Mouse (Mus musculus) spleen, adult 2 months (tissue): ENCODE measurements at regions not wholly inside any gene's neighbourhood (a gene's known extent, or its start where the extent isn't known, plus 50 kb on each side); places are given as distances from the start of the nearest gene placed in this dataset.
"Not testable (repeated sequence)": the region's sequence is repeated elsewhere in the genome, so short reads cannot be mapped to it uniquely, and the experiment has no call there.

Experiments
- DNase-seq, 2 experiments: peaks; one replicate each; pipeline versions ENCODE4 v3.0.0 to v3.0.0-alpha.2; 2012 to 2021; ENCODE audit warnings: low spot score in 2 of 2, low read depth in 1 of 2
- H3K27ac ChIP-seq: fragments of 200-500 bp; 2 replicates; pipeline ENCODE4 v1.5.1; 2012; ENCODE audit warnings: low read length, inconsistent platforms; ENCODE audit not compliant: insufficient read depth
- H3K27me3 ChIP-seq: fragments of 200-500 bp; 2 replicates; pipeline ENCODE4 v1.6.1; 2012; ENCODE audit warnings: mild to moderate bottlenecking, moderate library complexity, low read length, inconsistent platforms; ENCODE audit not compliant: control insufficient read depth, insufficient read depth
- H3K36me3 ChIP-seq: fragments of 200-500 bp; 2 replicates; pipeline ENCODE4 v1.6.1; 2012; ENCODE audit warnings: mild to moderate bottlenecking, low read length, inconsistent platforms; ENCODE audit not compliant: control insufficient read depth, insufficient read depth
- H3K4me1 ChIP-seq: fragments of 200-500 bp; 2 replicates; pipeline ENCODE4 v1.6.1; 2011; ENCODE audit warnings: inconsistent platforms; ENCODE audit not compliant: control insufficient read depth, insufficient read depth, insufficient read length
- H3K4me3 ChIP-seq: fragments of 200-500 bp; 2 replicates; pipeline ENCODE4 v1.5.1; 2011; ENCODE audit warnings: mild to moderate bottlenecking, inconsistent platforms; ENCODE audit not compliant: insufficient read depth, insufficient read length; ENCODE audit errors: extremely low read depth
- CTCF ChIP-seq: fragments of 200-500 bp; IDR thresholded peaks from 2 replicates; pipeline ENCODE4 v1.5.1; 2011; ENCODE audit warnings: mild to moderate bottlenecking, inconsistent platforms; ENCODE audit not compliant: insufficient read depth, insufficient read length, insufficient replicate concordance; ENCODE audit errors: extremely low read depth
- POLR2A ChIP-seq: fragments of 200-500 bp; IDR thresholded peaks from 2 replicates; pipeline ENCODE4 v1.6.1; 2011; ENCODE audit warnings: low read depth, low read length, inconsistent platforms
- WGBS: fragments of 180-500 bp; shearing (Covaris S2); methylation state at CpG from one replicate; pipeline ENCODE4 v1.1.7; 2018; 5-methylcytosine and 5-hydroxymethylcytosine counted together

GRCm38 (mm10) chr14:15087061-15087460 is 283.8 kb downstream of the Nek10 start:
- 74% methylated on average over 5 of the region's 5 CpGs for WGBS
- no peaks in the 10 kb centered on the region for H3K36me3 ChIP-seq
- no peak for DNase-seq
- H3K27ac ChIP-seq: no peak overlapping the region
- H3K4me3 ChIP-seq: no peak overlapping the region
- H3K27me3 ChIP-seq: no peaks in the 10 kb centered on the region
- no peaks in the 10 kb centered on the region for H3K4me1 ChIP-seq
- TF ChIP-seq POLR2A (no peak), CTCF (no peak)

- no peak overlapping the region for H3K27ac ChIP-seq
- no peaks in the 10 kb centered on the region; the same call in 1 of the 2 replicates for H3K4me1 ChIP-seq
- no peaks in the 10 kb centered on the region for H3K27me3 ChIP-seq
- no peak overlapping the region for H3K4me3 ChIP-seq
- WGBS: 0% methylated on average over 1 of the region's 1 CpGs
- no peaks in the 10 kb centered on the region for H3K36me3 ChIP-seq
- no peak for DNase-seq
- TF ChIP-seq POLR2A (no peak), CTCF (no peak)
These were observed 293.6 kb downstream of the Nek10 start for GRCm38 (mm10) chr14:15096865-15097264.

GRCm38 (mm10) chr14:15099909-15100308 is 296.7 kb downstream of the Nek10 start:
- Histone ChIP-seq H3K4me3 (no peak overlapping the region), H3K36me3 (no peaks in the 10 kb centered on the region), H3K27ac (no peak overlapping the region), H3K4me1 (no peaks in the 10 kb centered on the region; the same call in 1 of the 2 replicates), H3K27me3 (no peaks in the 10 kb centered on the region)
- peak in 1 of 2 experiments; percentile 40 for DNase-seq
- no peak for TF ChIP-seq POLR2A
- no peak for TF ChIP-seq CTCF

GRCm38 (mm10) chr14:15107795-15108321 is 304.6 kb downstream of the Nek10 start:
- no peak overlapping the region for H3K27ac ChIP-seq
- DNase-seq: no peak
- no peaks in the 10 kb centered on the region for H3K4me1 ChIP-seq
- TF ChIP-seq POLR2A (no peak), CTCF (no peak)
- H3K27me3 ChIP-seq: no peaks in the 10 kb centered on the region
- H3K36me3 ChIP-seq: no peaks in the 10 kb centered on the region
- H3K4me3 ChIP-seq: no peak overlapping the region
- 86% methylated on average over 2 of the region's 2 CpGs for WGBS

GRCm38 (mm10) chr14:15119745-15120144 is 316.5 kb downstream of the Nek10 start:
- no peak for DNase-seq
- no peaks in the 10 kb centered on the region for H3K27me3 ChIP-seq
- no peak for TF ChIP-seq POLR2A
- no peak for TF ChIP-seq CTCF
- 35% methylated on average over 2 of the region's 2 CpGs for WGBS
- H3K4me3 ChIP-seq: no peak overlapping the region
- H3K27ac ChIP-seq: no peak overlapping the region
- no peaks in the 10 kb centered on the region for H3K36me3 ChIP-seq
- H3K4me1 ChIP-seq: no peaks in the 10 kb centered on the region

GRCm38 (mm10) chr14:15128157-15128556 is 310.6 kb downstream of the Lrrc3b start:
- Histone ChIP-seq H3K27ac (no peak overlapping the region), H3K27me3 (no peaks in the 10 kb centered on the region), H3K36me3 (no peaks in the 10 kb centered on the region), H3K4me3 (no peak overlapping the region), H3K4me1 (no peaks in the 10 kb centered on the region)
- 79% methylated on average over 3 of the region's 3 CpGs for WGBS
- TF ChIP-seq CTCF (no peak), POLR2A (no peak)
- no peak for DNase-seq

- 98% methylated on average over 1 of the region's 1 CpGs for WGBS
- not testable (repeated sequence) for H3K27ac ChIP-seq
These were observed 297.9 kb downstream of the Lrrc3b start for GRCm38 (mm10) chr14:15140871-15141270.

More at GRCm38 (mm10) chr14:15140871-15141270, 297.9 kb downstream of the Lrrc3b start:
- not testable (repeated sequence) for H3K4me1 ChIP-seq, H3K36me3 ChIP-seq, H3K27me3 ChIP-seq, DNase-seq, H3K4me3 ChIP-seq
